Mouse (Mus musculus) thymus, adult 2 months (tissue): Measurements from ENCODE around the gene Ppm1g.

ENCODE experiments used
- CTCF ChIP-seq: fragments of 200-500 bp; IDR thresholded peaks from 2 replicates; pipeline ENCODE4 v1.5.1; 2012; ENCODE audit warnings: mild to moderate bottlenecking, control low read depth, low read length, moderate library complexity, borderline replicate concordance; ENCODE audit not compliant: control insufficient read depth, poor library complexity, insufficient read depth; ENCODE audit errors: extremely low read depth
- POLR2A ChIP-seq: fragments of 200-500 bp; IDR thresholded peaks from 2 replicates; pipeline ENCODE4 v1.6.1; 2012; ENCODE audit warnings: mild to moderate bottlenecking, low read length, control low read depth, moderate library complexity; ENCODE audit not compliant: control insufficient read depth, poor library complexity, insufficient read depth; ENCODE audit errors: extremely low read depth

- TF ChIP-seq CTCF (no peak), POLR2A (no peak)
Observed at GRCm38 (mm10) chr5:31242191-31242590, 21.7 kb upstream of the Ppm1g start.
